Mouse (Mus musculus) embryo, embryonic 10 days (tissue): ENCODE results near the gene Ccdc142.

Experiments used
- DNase-seq: peaks from one replicate; pipeline ENCODE4 v3.0.0-alpha.2; 2015; ENCODE audit warnings: low spot score

The Ccdc142 gene

GRCm38 (mm10) chr6:83084477-83084876 is 16.9 kb upstream of the Ccdc142 start:
- no peak for DNase-seq

DNA sequence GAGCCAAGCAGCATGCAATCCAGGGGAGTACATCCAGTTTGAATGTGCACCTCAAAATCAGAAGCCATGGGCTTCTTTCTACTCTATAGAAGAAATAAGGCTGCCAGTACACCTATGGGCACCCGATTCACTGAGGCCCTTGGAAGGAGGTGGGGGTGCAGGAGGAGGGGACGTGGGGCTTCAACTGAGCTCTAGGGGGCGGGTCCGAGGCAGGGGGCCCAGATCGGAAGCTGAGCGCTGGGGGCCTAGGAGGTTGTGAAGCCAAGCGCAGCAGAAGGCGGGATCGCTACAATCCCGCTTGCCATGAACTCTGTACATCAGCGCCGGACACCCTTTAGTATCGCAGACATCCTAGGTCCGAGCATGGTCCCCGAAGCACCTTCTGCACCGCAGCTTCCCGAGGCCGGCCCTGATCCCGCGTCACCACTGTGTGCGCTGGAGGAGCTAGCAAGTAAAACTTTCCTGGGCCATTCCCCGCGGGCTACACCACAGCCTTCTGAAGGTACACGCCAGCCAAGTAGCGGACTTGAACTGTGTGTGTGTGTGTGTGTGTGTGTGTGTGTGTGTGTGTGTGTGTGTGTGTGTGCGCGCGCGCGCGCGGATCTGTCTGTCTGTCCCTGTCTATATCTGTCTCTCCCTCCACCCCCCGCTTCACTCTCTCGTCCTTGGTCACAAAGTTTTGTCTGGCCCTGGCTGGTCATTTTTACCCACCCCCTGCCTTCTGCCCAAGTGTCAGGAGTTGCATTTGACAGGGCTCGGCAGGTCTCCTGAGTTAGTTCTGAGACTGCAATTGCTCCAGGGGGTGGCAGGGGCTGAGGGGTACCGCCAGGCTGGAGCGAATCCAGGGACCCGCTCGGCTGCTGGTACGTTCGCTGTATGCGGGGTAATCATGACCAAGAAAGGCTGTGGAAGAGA is 15.0 kb upstream of the Ccdc142 start, which contains the start of gene Lbx2:
Gene Lbx2, plus strand, starts transcription at position 247 of the 915 bp plus-strand sequence.
- no peak for DNase-seq

DNA sequence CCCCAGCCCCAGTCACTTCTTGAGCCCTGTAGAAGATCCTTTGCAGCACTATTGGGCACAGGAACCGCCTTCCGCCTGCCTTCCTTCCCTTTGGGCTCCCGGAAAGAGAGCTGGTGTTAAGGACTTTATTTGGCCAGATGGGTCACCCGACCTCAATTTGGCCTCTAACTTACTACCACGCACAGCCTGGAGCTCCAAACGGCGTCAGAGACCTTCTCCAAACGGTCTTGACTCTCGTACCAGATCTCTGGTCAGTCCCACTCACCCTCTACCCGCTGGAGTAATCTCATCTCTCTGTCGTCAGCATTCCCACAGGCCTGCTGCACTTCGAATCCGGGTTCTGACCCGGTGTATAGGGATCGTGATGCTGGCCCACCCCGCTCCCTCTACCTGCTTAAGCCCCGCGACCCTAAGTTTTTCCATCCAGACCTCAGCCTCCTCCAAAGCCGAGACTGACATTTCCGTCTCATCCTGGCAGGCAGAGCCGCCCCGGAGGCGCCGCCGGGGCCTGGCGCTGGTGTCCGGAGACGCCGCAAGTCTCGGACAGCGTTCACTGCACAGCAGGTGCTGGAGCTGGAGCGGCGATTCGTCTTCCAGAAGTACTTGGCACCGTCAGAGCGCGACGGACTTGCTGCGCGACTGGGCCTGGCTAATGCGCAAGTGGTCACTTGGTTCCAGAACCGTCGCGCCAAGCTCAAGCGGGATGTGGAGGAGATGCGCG is 14.0 kb upstream of the Ccdc142 start:
- peak; percentile 49 for DNase-seq

GRCm38 (mm10) chr6:83087926-83088260 is 13.5 kb upstream of the Ccdc142 start:
- DNase-seq: no peak

DNA sequence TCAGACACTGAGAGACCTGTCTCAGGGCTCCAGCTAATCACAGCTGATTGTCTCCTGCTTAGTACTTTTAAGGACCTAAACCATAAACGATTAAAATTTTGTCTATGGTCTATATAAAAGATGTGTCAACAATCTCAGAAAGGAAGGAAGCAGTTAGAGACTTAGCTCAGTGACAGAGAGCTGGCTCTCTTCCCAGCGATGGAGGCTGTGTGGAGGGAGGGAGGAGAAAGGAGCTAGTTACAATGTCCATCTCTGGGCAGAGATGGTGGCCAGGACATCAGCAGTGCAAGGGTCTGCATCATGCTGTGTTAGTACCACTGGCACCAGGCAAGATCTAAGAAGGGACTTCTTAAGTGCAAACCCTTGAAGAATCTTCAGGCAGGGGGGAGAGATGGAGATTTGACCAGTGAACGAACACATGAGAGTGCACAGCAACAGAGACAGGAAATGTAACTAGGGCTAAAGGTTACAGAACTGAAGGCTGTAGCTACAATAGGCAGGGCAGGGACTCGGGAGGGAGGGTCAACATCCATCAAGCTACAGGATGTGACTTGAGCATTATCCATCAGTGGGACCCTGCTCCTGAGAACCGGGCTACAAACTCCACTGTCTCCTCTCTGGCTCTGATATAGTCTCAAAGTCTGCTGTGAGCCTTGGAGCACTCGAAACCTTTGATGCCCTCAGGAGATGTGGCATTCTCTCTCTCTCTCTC is 8.8 kb upstream of the Ccdc142 start:
- DNase-seq: peak; percentile 3

GRCm38 (mm10) chr6:83095968-83096367 is 5.4 kb upstream of the Ccdc142 start:
- peak; percentile 3 for DNase-seq

DNA sequence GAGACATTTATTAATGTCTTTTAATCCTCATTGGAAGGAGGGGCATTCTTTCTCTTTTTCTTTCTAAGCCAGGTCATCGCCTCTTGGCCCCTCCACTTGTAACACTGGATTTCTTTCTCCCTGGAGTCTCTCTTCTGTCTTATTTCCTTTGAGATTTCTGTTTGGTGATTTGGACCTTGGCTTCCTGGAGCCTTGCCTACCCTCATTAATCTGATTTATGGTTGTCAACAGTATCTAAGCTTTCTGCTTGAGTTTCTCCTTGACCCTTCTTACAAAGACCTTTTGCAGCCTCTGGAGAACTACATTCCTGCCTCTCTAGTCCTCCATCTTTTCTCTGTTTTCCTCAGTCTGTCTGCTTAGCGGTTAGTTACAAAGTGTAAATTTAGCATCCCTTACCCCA is 3.0 kb upstream of the Ccdc142 start:
- peak; percentile 2 for DNase-seq

- DNase-seq: peak; percentile 80
These were observed 521 bp downstream of the Ccdc142 start for GRCm38 (mm10) chr6:83101688-83102556.

DNA sequence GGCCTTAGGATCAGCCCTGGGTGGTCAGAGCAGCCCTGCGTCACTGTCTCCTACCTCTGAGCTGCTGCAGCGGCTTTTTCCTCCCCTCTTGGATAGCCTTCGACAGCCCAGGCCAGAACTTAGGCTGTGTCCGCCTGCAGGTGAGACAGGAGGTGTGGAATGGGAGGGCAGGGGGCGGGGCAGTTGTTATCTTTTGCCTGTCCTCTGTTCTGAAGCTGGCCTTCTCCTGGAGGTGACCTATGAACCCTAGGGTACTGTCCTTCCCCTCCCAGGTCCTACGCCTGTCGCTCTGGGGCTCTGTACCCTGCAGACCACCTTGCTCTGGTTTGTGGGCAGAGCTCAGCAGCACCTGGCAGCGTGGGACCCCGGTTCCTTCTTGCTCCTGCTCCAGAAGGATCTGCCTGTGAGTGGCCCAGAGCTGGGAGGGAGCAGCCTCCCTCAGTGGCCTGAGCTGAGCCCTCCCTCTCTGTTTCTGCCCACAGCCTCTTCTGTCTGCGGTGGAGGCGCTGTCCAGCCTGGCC is 1.8 kb downstream of the Ccdc142 start:
- DNase-seq: no peak

DNA sequence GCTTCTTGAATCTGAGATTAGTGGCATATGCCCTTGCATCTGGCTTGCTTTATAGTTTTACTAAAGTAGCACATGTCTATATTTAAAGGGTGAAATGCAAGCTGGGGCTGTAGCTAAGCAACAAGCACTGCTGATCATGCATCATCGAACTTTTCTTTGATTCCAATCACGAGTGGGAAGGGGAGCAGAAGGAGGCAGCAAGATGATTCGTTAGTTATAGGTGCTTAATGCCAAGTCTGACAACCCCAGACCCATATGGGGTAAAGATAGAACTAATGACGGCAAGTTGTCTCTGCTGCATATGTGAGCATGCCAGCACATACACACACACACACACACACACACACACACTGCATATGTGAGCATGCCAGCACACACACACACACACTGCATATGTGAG is 2.8 kb downstream of the Ccdc142 start:
- no peak for DNase-seq

- peak; percentile 90 for DNase-seq
These were observed 6.4 kb downstream of the Ccdc142 start for GRCm38 (mm10) chr6:83107566-83108400.

DNA sequence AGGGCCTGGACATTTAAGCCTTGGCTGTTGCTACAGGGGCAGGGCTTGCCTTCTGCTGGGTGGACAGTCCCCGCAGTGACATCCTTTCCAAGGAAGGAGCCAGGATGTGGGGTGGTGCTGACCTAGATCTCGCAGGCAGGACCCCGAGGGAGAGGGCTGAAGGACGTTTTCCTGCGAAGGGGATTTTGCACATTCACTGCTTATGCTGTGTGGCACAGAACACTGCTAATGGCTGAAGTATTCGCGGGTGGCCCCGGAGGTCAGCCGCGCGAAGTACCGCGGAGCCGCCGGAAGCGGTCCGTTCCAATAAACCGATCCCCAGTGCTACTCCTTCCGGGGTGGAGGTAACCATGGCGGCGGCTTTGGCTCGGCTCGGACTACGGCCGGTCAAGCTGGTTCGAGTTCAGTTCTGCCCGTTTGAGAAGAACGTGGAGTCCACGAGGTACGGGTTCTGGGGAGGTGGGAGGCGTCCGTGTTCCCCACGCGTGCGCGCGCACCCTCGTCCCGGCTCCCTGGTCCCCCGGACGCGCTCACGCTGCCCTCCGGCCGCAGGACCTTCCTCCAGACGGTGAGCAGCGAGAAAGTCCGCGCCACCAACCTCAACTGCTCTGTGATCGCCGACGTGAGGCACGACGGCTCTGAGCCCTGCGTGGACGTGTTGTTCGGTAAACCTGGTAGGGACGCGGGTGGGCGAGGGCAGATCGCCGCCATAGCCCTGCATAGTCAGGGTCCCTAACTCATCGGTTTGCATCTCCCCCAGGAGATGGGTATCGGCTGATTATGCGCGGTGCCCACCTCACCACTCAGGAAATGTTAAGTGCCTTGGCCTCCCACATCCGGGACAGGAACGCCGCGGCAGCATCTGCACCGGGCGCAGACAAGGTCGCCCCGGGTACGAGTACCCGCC is 7.6 kb downstream of the Ccdc142 start, which contains the start of gene Mrpl53:
Gene Mrpl53, plus strand, starts transcription at position 279 of the 907 bp plus-strand sequence.
- DNase-seq: peak; percentile 82

- DNase-seq: no peak
These were observed 10.2 kb downstream of the Ccdc142 start for GRCm38 (mm10) chr6:83111510-83112136.

DNA sequence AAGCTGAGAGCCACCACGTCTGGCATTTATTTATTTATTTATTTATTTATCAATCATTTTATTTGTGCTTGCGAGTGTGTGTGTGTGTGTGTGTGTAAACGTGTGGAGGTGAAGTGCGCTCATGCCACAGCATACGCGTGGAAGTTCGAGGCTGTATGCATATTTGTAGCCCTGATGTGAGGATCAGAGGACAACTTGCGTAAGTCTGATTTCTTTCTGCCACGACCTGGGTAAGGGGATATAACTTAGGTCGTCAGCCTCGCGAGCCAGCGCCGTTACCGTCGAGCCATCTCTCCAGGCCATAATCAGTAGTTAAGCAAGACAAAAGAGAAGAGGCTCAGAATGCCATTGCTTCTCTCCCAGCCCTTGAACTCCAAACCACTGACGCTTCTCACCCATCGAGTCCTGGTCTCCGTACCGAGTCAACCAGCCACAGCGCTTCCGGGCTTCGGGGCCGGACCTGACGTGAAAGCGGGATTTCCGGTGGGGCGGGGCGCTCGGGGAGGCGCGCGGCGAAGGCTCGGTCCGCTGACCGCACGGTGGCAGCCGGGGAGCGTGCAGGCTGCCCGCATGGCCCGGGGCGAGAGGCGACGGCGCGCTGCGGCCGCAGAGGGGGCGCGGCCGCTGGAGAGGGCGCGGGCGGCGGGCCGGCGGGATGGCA is 13.7 kb downstream of the Ccdc142 start, which contains the start of gene Mogs:
Gene Mogs, plus strand, starts transcription at position 486 of the 661 bp plus-strand sequence.
- DNase-seq: peak; percentile 95

DNA sequence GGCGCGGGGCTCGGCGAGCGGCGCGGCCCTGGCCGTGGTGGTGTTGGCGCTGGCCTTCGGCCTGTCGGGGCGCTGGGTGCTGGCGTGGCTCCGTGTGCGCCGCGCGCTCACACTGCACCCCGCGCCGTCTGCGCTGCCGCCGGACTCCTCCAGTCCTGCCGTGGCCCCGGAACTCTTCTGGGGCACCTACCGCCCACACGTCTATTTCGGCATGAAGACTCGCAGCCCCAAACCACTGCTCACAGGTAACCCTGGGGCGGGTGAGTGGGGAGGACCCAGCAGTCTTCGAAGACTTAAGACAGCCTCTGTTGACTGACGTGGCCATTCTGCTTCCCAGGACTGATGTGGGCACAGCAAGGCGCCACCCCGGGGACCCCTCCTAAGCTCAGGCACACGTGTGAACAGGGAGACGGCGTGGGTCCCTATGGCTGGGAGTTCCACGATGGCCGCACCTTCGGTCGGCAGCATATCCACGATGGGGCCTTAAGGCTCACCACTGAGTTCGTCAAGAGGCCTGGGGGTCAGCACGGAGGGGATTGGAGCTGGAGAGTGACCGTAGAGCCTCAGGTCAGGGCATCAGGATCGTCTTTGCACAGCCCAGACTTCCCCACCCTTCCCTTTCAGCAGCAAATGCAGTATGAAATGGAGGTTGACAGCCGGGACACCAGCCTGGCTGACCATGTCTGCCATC is 14.4 kb downstream of the Ccdc142 start:
- DNase-seq: no peak

- no peak for DNase-seq
These were observed 15.2 kb downstream of the Ccdc142 start for GRCm38 (mm10) chr6:83116373-83117164.

DNA sequence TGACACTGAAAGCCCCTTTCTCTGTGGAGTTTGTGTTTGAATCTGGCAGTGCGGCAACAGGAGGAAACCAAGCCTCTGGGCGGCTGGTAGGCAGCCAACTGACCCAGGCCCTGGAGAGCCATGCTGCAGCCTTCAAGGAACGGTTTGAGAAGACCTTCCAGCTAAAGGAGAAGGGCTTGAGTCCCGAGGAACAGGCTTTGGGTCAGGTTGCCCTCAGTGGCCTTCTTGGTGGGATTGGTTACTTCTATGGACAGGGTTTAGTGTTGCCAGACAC is 15.7 kb downstream of the Ccdc142 start:
- DNase-seq: no peak
